Mouse (Mus musculus): ENCODE results near the gene Spag9. TPM values are rescaled to one million over a fixed set of nuclear protein-coding genes. Genes with fewer than 3 reads are reported as not detected.

Spag9 gene
- polyA plus RNA-seq, 1 experiment = 45.7 TPM

DNA sequence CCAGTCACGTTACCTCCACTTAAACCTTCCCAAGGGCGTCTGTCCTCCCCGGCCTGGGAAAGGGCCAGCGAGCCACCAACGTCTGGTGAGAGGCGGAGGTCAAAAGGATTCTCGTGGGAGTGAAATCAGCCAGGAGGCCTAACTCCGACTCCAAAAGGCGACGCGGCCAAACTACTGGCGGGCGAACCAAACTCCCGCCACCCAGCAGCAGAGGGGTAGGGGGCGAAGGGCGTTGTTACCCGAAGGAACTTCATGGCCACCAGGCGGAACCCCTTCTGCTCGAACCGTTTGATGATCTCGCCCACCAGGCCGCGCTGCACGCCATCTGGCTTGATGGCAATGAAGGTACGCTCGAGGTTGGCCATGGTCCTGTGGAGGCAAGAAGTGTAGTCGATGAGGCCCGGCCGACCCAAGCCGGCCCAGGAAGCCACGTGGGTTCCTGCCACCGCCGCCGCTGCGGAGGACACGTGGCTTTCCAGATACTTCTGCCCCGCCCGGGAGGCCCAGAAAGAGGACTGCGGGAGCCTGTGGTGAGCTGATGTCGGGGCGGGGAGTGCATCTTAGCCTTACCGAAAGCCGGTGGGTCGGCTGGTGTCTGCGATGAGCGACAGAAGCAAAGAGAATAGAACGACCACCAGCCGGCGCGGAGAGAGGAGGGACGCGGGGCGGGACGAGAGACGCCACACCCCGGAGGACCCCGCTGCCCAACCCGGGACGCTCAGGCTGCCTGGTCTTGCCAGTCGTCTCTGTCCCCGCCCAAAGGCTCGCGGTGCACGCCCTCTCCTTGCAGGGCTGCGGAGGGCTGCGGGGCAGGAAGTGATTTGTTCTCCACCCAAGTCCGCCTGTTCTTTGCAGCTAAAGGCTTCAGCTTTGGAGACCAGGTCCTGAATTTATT is 40.4 kb upstream of the Spag9 start:
- peak overlapping the region; percentile 92 for H3K27ac ChIP-seq (ENCODE audit: insufficient read depth, low read length)
- H3K9ac ChIP-seq (ENCODE audit: low read depth, poor library complexity, severe bottlenecking) = peak overlapping the region; percentile 77
- peaks cover 56% of the 10 kb centered on the region for H3K36me3 ChIP-seq (ENCODE audit: control insufficient read depth, insufficient read depth, low read length, poor library complexity, severe bottlenecking)
- H3K4me3 ChIP-seq (ENCODE audit: low read depth, low read length) = peak overlapping the region; percentile 80
- TF ChIP-seq EP300 (IDR thresholded peaks at IDR 0.05; ENCODE audit: insufficient read depth, low read depth, low read length) = no peak
- no peak for TF ChIP-seq CTCF (IDR thresholded peaks at IDR 0.05; ENCODE audit: low read depth, low read length)
- peak; percentile 39 for TF ChIP-seq POLR2A (IDR thresholded peaks at IDR 0.05; ENCODE audit: insufficient read depth, low read length)
- H3K9me3 ChIP-seq (replicated peaks; ENCODE audit: control insufficient read depth, insufficient read depth, low read length, poor library complexity, severe bottlenecking) = no peaks in the 10 kb centered on the region
- H3K4me1 ChIP-seq (ENCODE audit: control insufficient read depth, insufficient read depth, low read length) = peaks cover 6% of the 10 kb centered on the region
- no peaks in the 10 kb centered on the region for H3K27me3 ChIP-seq (ENCODE audit: control insufficient read depth, insufficient read depth, low read length, poor library complexity, severe bottlenecking)

DNA sequence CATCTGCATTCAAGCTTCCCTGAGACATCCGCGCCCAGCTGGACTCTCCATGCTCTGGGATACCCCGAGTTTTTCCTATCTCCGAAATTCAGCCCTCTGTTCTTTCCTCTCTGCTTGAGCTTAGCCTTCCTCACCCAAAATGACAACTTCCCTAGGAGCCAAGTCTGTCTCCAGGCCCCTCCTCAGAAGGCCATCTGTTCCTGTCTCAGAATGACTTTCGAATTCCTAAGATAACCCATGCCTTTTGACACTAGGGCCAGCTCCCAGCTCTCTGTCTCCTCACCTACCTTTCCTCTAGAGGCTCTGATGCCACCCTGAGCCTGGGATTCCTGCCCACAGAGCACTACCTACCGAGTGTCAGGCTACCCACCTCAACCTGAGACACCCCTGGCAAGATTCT is 39.7 kb upstream of the Spag9 start, which contains the start of gene Nme2:
Nme2 (minus strand) TSS at position 101 of the 400 bp plus-strand sequence.
- peak within 1 kb of the TSS; percentile 92 for H3K27ac ChIP-seq (ENCODE audit: insufficient read depth, low read length)
- no peaks in the 10 kb centered on the region for H3K27me3 ChIP-seq (ENCODE audit: control insufficient read depth, insufficient read depth, low read length, poor library complexity, severe bottlenecking)
- H3K9me3 ChIP-seq (replicated peaks; ENCODE audit: control insufficient read depth, insufficient read depth, low read length, poor library complexity, severe bottlenecking) = no peaks in the 10 kb centered on the region
- TF ChIP-seq POLR2A (IDR thresholded peaks at IDR 0.05; ENCODE audit: insufficient read depth, low read length) (no peak), CTCF (IDR thresholded peaks at IDR 0.05; ENCODE audit: low read depth, low read length) (no peak), EP300 (IDR thresholded peaks at IDR 0.05; ENCODE audit: insufficient read depth, low read depth, low read length) (no peak)
- H3K4me3 ChIP-seq (ENCODE audit: low read depth, low read length) = peak within 1 kb of the TSS; percentile 80
- peak within 1 kb of the TSS; percentile 77 for H3K9ac ChIP-seq (ENCODE audit: low read depth, poor library complexity, severe bottlenecking)
- peaks cover 6% of the 10 kb centered on the region for H3K4me1 ChIP-seq (ENCODE audit: control insufficient read depth, insufficient read depth, low read length)
- H3K36me3 ChIP-seq (ENCODE audit: control insufficient read depth, insufficient read depth, low read length, poor library complexity, severe bottlenecking) = peaks cover 55% of the 10 kb centered on the region

GRCm38 (mm10) chr11:93957031-93957555 is 38.8 kb upstream of the Spag9 start:
- Histone ChIP-seq H3K27ac (ENCODE audit: insufficient read depth, low read length) (peak overlapping the region; percentile 92), H3K27me3 (ENCODE audit: control insufficient read depth, insufficient read depth, low read length, poor library complexity, severe bottlenecking) (no peaks in the 10 kb centered on the region), H3K9me3 (replicated peaks; ENCODE audit: control insufficient read depth, insufficient read depth, low read length, poor library complexity, severe bottlenecking) (no peaks in the 10 kb centered on the region), H3K4me1 (ENCODE audit: control insufficient read depth, insufficient read depth, low read length) (peaks cover 6% of the 10 kb centered on the region), H3K9ac (ENCODE audit: low read depth, poor library complexity, severe bottlenecking) (no peak overlapping the region; the same call in 1 of the 2 replicates), H3K36me3 (ENCODE audit: control insufficient read depth, insufficient read depth, low read length, poor library complexity, severe bottlenecking) (peaks cover 54% of the 10 kb centered on the region), H3K4me3 (ENCODE audit: low read depth, low read length) (no peak overlapping the region)
- TF ChIP-seq CTCF (IDR thresholded peaks at IDR 0.05; ENCODE audit: low read depth, low read length) (no peak), EP300 (IDR thresholded peaks at IDR 0.05; ENCODE audit: insufficient read depth, low read depth, low read length) (no peak), POLR2A (IDR thresholded peaks at IDR 0.05; ENCODE audit: insufficient read depth, low read length) (no peak)

GRCm38 (mm10) chr11:93957746-93958145 is 38.1 kb upstream of the Spag9 start:
- no peak overlapping the region for H3K9ac ChIP-seq (ENCODE audit: low read depth, poor library complexity, severe bottlenecking)
- no peak for TF ChIP-seq EP300 (IDR thresholded peaks at IDR 0.05; ENCODE audit: insufficient read depth, low read depth, low read length)
- no peak for TF ChIP-seq CTCF (IDR thresholded peaks at IDR 0.05; ENCODE audit: low read depth, low read length)
- TF ChIP-seq POLR2A (IDR thresholded peaks at IDR 0.05; ENCODE audit: insufficient read depth, low read length) = no peak

DNA sequence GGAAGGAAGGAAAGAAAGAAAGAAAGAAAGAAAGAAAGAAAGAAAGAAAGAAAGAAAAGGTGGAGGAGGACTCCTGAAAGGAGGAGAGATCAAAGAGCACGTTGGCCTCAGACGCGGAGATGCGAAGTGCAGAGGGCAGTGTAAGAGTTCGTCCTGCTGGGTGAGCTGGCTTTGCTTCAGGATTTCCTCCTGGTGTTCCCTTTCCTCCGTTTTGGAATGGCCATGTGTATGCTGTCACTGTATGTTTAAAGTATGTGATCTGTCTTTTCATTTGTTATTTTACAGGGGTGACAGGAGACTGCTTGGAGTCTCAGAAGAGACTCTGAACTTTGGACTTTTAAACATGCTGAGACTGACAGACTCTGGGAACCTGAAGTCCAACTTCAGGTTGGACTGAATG is 34.4 kb upstream of the Spag9 start:
- Histone ChIP-seq H3K9me3 (replicated peaks; ENCODE audit: control insufficient read depth, insufficient read depth, low read length, poor library complexity, severe bottlenecking) (no peaks in the 10 kb centered on the region), H3K27me3 (ENCODE audit: control insufficient read depth, insufficient read depth, low read length, poor library complexity, severe bottlenecking) (no peaks in the 10 kb centered on the region), H3K9ac (ENCODE audit: low read depth, poor library complexity, severe bottlenecking) (no peak overlapping the region), H3K4me1 (ENCODE audit: control insufficient read depth, insufficient read depth, low read length) (peaks cover 4% of the 10 kb centered on the region), H3K4me3 (ENCODE audit: low read depth, low read length) (no peak overlapping the region), H3K36me3 (ENCODE audit: control insufficient read depth, insufficient read depth, low read length, poor library complexity, severe bottlenecking) (peaks cover 66% of the 10 kb centered on the region), H3K27ac (ENCODE audit: insufficient read depth, low read length) (no peak overlapping the region)
- TF ChIP-seq POLR2A (IDR thresholded peaks at IDR 0.05; ENCODE audit: insufficient read depth, low read length) = no peak
- no peak for TF ChIP-seq EP300 (IDR thresholded peaks at IDR 0.05; ENCODE audit: insufficient read depth, low read depth, low read length)
- no peak for TF ChIP-seq CTCF (IDR thresholded peaks at IDR 0.05; ENCODE audit: low read depth, low read length)

More at GRCm38 (mm10) chr11:93957746-93958145, 38.1 kb upstream of the Spag9 start:
- no peaks in the 10 kb centered on the region for H3K9me3 ChIP-seq (replicated peaks; ENCODE audit: control insufficient read depth, insufficient read depth, low read length, poor library complexity, severe bottlenecking)
- H3K4me1 ChIP-seq (ENCODE audit: control insufficient read depth, insufficient read depth, low read length) = peaks cover 6% of the 10 kb centered on the region
- H3K36me3 ChIP-seq (ENCODE audit: control insufficient read depth, insufficient read depth, low read length, poor library complexity, severe bottlenecking) = peaks cover 54% of the 10 kb centered on the region
- H3K27me3 ChIP-seq (ENCODE audit: control insufficient read depth, insufficient read depth, low read length, poor library complexity, severe bottlenecking) = no peaks in the 10 kb centered on the region
- no peak overlapping the region for H3K4me3 ChIP-seq (ENCODE audit: low read depth, low read length)
- H3K27ac ChIP-seq (ENCODE audit: insufficient read depth, low read length) = peak overlapping the region; percentile 92

- no peak overlapping the region for H3K27ac ChIP-seq (ENCODE audit: insufficient read depth, low read length)
- H3K36me3 ChIP-seq (ENCODE audit: control insufficient read depth, insufficient read depth, low read length, poor library complexity, severe bottlenecking) = peaks cover 65% of the 10 kb centered on the region
- H3K27me3 ChIP-seq (ENCODE audit: control insufficient read depth, insufficient read depth, low read length, poor library complexity, severe bottlenecking) = no peaks in the 10 kb centered on the region
- H3K4me1 ChIP-seq (ENCODE audit: control insufficient read depth, insufficient read depth, low read length) = no peaks in the 10 kb centered on the region
- H3K4me3 ChIP-seq (ENCODE audit: low read depth, low read length) = no peak overlapping the region
- no peak overlapping the region for H3K9ac ChIP-seq (ENCODE audit: low read depth, poor library complexity, severe bottlenecking)
- no peak for TF ChIP-seq EP300 (IDR thresholded peaks at IDR 0.05; ENCODE audit: insufficient read depth, low read depth, low read length)
- TF ChIP-seq POLR2A (IDR thresholded peaks at IDR 0.05; ENCODE audit: insufficient read depth, low read length) = no peak
- TF ChIP-seq CTCF (IDR thresholded peaks at IDR 0.05; ENCODE audit: low read depth, low read length) = no peak
- no peaks in the 10 kb centered on the region for H3K9me3 ChIP-seq (replicated peaks; ENCODE audit: control insufficient read depth, insufficient read depth, low read length, poor library complexity, severe bottlenecking)
Measured at GRCm38 (mm10) chr11:93963013-93963412, 32.9 kb upstream of the Spag9 start.

Measured in ES-Bruce4 (cell line).